Mouse (Mus musculus) T-helper 1 cell (primary cell): Measurements from ENCODE around the gene Pus7l.
"Not testable (repeated sequence)": the region's sequence is repeated elsewhere in the genome, so short reads cannot be mapped to it uniquely, and the experiment has no call there.

Source experiments
- in situ Hi-C: fragments of 300-600 bp; cut with MboI, MseI; formaldehyde crosslinking; loops from one replicate; pipeline ENCODE4 v1.15.1; 2025; ENCODE audit warnings: high pct_unique_total_duplicates

Gene Pus7l

DNA sequence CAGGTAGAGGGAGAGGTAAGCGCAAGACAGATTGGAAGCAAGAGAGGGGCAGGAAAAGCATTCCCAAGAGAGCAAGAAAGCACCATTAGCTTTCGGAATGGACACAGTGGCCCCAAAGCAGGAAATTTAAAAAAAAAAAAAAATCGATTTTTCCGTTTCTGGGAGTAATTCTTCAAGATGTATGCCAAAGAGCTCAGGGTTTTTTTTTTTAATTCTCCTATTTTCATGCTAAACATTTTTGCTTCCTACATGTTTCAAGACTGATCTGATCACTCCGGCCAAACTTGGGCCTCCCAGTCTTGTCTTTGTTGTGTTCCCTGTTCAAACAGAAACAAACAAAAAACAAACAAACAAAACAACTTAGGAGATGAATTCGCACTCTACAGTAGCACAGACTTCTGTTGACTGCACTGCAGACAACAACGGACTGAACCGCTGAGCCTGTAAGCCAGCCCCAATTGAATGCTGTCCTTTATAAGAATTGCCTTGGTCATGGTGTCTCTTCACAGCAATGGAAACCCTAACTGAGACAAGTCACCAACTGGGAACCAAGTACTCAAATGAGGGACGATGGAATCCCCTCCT lies 797 bp upstream of the Pus7l start:
- in situ Hi-C loops: no loop called here

GRCm38 (mm10) chr15:94542567-94543408 lies 559 bp downstream of the Pus7l start:
- in situ Hi-C loops: no loop called here

- in situ Hi-C loops: no loop called here
Observed at GRCm38 (mm10) chr15:94539296-94539695, 4.1 kb downstream of the Pus7l start.

- in situ Hi-C loops: no loop called here
Observed at GRCm38 (mm10) chr15:94535521-94535920, 7.8 kb downstream of the Pus7l start.

- in situ Hi-C loops: no loop called here
Observed at GRCm38 (mm10) chr15:94532956-94533355, 10.4 kb downstream of the Pus7l start.

- in situ Hi-C loops: no loop called here
Observed at GRCm38 (mm10) chr15:94532306-94532705, 11.0 kb downstream of the Pus7l start.

- in situ Hi-C loops: no loop called here
Observed at GRCm38 (mm10) chr15:94530519-94530918, 12.8 kb downstream of the Pus7l start.

DNA sequence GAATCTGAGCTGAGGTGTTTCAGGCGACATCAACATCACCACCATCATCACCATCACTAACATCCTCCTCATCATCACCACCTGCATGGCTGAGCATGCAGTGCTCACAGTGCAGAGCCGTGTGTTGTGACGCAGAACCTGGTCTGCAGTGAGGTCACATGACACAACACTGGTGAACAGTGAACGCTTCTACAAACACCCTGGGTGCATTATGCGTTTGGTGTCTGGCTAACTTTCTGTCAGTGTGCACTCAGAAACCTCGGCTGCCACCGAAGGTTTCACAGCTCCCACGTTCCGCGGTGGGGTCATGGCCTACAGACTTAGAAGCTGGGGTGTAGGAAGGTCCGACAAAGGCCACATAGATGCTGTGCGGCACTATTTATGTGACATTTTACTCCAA lies 18.4 kb downstream of the Pus7l start:
- in situ Hi-C loops: loop anchor here (5.0 kb wide), 1 partner anchor 188 kb away; no protein-coding TSS in a partner anchor

DNA sequence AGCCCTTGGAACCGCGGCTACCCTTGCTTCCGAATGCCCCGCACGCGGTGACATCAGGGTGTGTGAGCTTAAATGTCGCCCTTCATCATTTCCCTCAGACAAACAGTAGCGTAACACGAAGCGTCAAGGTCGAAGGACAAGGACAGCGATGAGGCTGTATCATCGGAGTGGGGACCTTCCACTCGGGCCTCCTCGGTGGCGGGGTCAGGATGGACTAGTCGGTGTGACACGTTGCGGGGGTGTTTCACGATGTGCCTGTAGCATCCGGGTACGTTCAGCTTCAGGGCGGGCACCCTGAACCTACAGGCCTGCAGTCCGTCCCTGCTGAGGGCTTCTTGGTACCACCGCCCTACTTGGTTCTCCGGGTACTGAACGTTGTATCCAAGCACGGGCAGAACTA lies 20.1 kb downstream of the Pus7l start:
- in situ Hi-C loops: no loop called here

DNA sequence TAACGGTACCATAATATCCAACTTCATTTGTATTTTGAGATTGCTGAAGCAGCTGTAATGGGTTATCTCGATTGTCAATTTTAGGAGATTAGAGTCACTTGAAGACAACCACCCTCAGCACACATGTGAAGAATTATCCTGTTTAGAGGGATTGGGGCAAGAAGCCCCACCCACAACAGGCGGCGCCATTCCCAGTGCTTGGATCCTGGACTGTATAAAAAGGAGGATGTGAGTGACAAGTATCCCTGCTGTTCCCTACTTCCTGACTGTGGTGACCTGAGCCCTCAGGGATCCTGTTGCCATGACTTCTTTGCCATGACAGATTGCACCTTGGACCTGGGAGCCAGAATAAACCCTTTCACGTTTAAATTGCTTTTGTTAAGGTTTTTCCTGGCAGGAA lies 22.4 kb downstream of the Pus7l start:
- in situ Hi-C loops: no loop called here

DNA sequence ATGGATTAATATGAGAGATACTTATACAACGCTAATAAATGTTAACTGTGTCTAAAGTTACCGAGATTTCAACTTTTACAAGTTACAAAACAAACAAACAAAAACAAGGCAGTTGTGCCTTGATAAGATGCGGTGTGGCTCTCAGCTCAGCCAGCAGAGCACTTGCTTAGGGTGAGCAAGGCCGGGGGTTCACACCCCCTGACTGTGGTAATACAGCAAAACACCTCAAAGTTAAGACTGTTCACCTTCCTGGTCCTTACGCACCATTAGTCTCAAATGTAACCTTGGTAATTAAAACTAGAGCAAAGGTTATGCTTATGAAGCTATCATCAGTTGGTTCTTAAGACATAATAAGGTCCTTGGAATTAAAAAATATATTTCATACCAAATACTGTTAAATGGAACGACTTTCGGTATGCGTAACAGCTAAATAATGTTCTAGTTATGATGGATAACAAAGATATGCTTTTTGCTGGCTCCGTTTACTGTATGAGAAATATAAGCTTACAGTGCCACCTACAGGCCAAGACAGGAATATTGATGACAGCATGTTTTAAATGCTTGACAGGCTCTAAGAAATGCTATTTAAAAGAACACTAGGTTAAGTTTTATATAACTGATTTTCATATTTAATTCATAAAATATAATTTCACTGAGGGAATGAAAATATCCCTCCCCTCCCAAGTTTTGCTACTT lies 23.0 kb downstream of the Pus7l start:
- in situ Hi-C loops: no loop called here

DNA sequence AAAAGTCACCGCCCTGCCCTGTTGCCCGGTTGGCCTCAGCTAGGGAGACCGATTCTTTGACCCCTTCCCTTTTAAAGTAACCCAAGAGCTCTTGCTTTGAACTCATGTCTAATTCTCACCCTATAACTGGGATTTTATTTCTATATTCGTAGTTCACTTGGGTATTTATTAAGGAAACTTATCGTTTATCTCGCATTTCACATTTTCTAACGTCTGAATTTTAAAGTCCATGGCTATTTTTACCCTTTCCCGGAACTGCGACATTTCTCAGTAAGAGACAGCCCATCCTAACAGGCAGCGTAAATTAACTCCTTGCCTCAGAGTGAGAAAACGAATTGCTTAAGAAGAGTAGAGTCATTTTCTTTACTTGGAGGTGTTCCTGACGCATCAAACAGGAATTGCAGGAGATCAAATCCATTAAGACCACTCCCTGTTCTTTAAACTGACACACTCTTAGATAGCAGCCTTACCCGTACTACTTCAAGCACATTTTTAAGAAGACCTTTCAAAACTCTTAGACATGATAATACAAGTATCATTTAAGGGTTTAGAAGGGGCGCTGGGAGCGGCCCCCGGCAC lies 25.3 kb downstream of the Pus7l start:
- in situ Hi-C loops: no loop called here

DNA sequence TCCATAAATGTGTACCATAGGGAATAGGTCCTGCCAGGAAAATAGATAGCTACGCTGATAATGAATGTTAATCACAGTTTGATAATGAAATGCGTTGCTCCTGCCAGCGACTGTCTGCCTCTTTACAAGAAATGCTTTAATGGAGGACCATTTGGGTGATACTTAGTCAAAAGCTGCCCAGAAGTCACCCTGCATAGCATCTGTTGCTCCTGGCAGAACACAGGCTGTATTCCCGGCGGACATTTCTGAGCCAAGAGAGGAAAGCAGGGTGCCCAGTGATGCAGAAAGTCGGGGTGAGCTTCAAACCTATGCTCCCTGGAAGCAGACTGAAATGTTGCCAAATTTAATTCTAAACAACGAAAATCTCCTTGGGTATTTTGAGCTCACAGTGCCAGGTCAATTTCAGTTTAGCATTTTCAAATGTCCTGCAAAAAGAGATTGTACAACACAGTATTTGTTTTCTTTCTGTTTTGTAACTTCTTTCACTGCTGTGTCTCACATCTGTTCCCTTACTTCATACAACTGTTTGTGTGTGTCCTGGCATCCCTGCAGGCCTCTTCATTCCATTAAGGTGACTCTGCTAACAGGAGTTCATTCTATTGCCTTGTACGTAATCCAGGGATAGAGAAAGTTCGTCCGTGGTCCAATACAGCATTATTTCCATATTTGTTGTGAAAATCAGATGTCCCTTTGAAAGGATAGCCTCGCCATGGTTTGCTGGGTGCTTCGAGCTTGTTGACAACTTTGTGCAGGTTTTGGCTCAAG lies 39.7 kb downstream of the Pus7l start:
- in situ Hi-C loops: no loop called here

GRCm38 (mm10) chr15:94499260-94499659 lies 44.1 kb downstream of the Pus7l start:
- in situ Hi-C loops: no loop called here

DNA sequence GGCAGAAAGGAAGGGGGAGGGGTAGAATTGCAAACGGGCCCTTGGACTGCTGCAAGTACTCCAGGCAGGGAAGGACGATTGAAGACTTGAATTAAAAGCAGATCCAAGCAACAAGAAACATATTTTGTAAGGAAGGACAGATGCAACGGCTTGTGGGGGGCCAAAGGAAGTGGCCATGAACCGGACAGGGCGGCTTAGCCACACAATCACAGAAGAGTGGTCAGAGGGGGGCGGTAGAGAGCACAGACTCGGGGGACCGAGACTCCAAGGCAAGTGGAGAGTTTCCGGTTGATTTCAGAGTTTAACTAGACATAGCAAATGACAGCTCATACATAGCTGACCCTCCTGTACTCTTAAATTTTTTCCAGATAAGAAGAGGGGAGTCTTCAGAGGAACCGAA lies 47.4 kb downstream of the Pus7l start:
- in situ Hi-C loops: no loop called here

DNA sequence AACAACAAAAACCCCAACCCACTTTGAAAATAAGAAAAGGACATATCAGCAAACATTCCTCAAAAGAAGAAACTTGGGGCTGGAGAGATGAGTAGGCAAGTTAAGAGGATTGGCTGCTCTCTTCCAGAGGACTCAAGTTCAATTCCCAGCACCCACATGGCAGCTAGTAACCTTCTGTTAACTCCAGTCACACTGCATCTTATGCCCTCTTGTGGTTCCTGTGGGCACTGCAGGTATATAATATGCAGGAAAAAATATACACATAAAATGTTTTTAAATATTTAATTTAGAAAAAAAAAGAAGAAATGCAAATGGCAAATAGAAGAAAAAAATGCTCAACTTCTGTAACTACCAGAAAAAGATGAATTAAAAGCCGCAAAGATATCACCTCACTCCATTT lies 48.9 kb downstream of the Pus7l start:
- in situ Hi-C loops: no loop called here

GRCm38 (mm10) chr15:94489433-94489832 lies 53.9 kb downstream of the Pus7l start:
- in situ Hi-C loops: no loop called here

GRCm38 (mm10) chr15:94488028-94488427 lies 55.3 kb downstream of the Pus7l start:
- in situ Hi-C loops: not testable (repeated sequence)

- in situ Hi-C loops: no loop called here
Observed at GRCm38 (mm10) chr15:94482555-94482954, 60.8 kb downstream of the Pus7l start.

- in situ Hi-C loops: no loop called here
Observed at GRCm38 (mm10) chr15:94480792-94481191, 62.6 kb downstream of the Pus7l start.

- in situ Hi-C loops: no loop called here
Observed at GRCm38 (mm10) chr15:94480248-94480647, 63.1 kb downstream of the Pus7l start.
